Mouse (Mus musculus): ENCODE measurements around the gene Snupn.

GRCm38 (mm10) chr9:56929496-56929895 is 21.2 kb upstream of the Snupn start:
- TF ChIP-seq CTCF (IDR thresholded peaks at IDR 0.05; ENCODE audit: control insufficient read depth, insufficient read depth, insufficient read length), result no peak
- TF ChIP-seq USF1 (IDR thresholded peaks at IDR 0.05; ENCODE audit: low read depth), result no peak
- no peak for TF ChIP-seq FOSL1 (IDR thresholded peaks at IDR 0.05; ENCODE audit: insufficient read depth, low read length, poor library complexity, severe bottlenecking)
